Mouse (Mus musculus) CH12.LX (cell line): ENCODE results near the gene Tmem150a. TPM values are rescaled to one million over a fixed set of nuclear protein-coding genes. Genes with fewer than 3 reads are reported as not detected.

ENCODE experiments used
- DNase-seq: peaks from one replicate; pipeline ENCODE4 v3.0.0-alpha.2; 2013; ENCODE audit errors: extremely low read depth
- H3K27ac ChIP-seq: 2 replicates; pipeline ENCODE4 v1.5.1; 2012; ENCODE audit warnings: low read depth, mild to moderate bottlenecking, control low read depth, moderate library complexity; ENCODE audit not compliant: insufficient read depth
- H3K27me3 ChIP-seq: replicated peaks from 2 replicates; pipeline ENCODE3; 2012; ENCODE audit warnings: inconsistent platforms
- H3K36me3 ChIP-seq, 2 experiments: replicated peaks in 1 of 2; 2 replicates each; pipeline versions ENCODE3 to v1.6.1; 2012; ENCODE audit warnings: inconsistent platforms in 1 of 2, low read length in 1 of 2, mild to moderate bottlenecking in 1 of 2, mixed read lengths in 1 of 2, moderate library complexity in 1 of 2; ENCODE audit not compliant: control insufficient read depth in 1 of 2, insufficient read depth in 1 of 2
- H3K4me1 ChIP-seq, 2 experiments: 2 replicates each; pipeline ENCODE4 v1.6.1; 2012; ENCODE audit warnings: inconsistent platforms in 1 of 2, moderate library complexity in 1 of 2; ENCODE audit not compliant: insufficient read depth in 2 of 2, control insufficient read depth in 1 of 2
- H3K4me2 ChIP-seq: 2 replicates; pipeline ENCODE4 v1.6.1; 2012; ENCODE audit warnings: low read depth, mild to moderate bottlenecking, control low read depth; ENCODE audit not compliant: poor library complexity, insufficient read depth, severe bottlenecking
- H3K4me3 ChIP-seq, 3 experiments: fragments of 150-350 bp in 1 of 3; sonication (generic) in 1 of 3; replicated peaks in 1 of 3; 2 replicates each; pipeline versions ENCODE3 to v1.5.1; 2011 to 2012; ENCODE audit warnings: low read depth in 2 of 3, low read length in 2 of 3, mild to moderate bottlenecking in 2 of 3, moderate library complexity in 2 of 3, control low read depth in 1 of 3, improper control_type of control experiment in 1 of 3, inconsistent platforms in 1 of 3, mixed read lengths in 1 of 3; ENCODE audit not compliant: poor library complexity in 1 of 3
- H3K79me2 ChIP-seq: replicated peaks from 2 replicates; pipeline ENCODE4 v1.6.1; 2012; ENCODE audit warnings: mild to moderate bottlenecking, moderate library complexity; ENCODE audit not compliant: control insufficient read depth, poor library complexity, insufficient read depth, severe bottlenecking; ENCODE audit errors: extremely low read depth
- H3K9ac ChIP-seq: 2 replicates; pipeline ENCODE4 v1.6.1; 2012; ENCODE audit warnings: low read depth, mild to moderate bottlenecking, control low read depth, moderate library complexity; ENCODE audit not compliant: insufficient read depth
- H3K9me3 ChIP-seq: replicated peaks from 2 replicates; pipeline ENCODE3; 2012; ENCODE audit warnings: low read length, inconsistent platforms, mixed read lengths
- BHLHE40 ChIP-seq: IDR thresholded peaks from 2 replicates; pipeline ENCODE4 v1.6.1; 2011; ENCODE audit warnings: mild to moderate bottlenecking, low read depth, low read length, improper control_type of control experiment
- CHD1 ChIP-seq: IDR thresholded peaks from 2 replicates; pipeline ENCODE4 v1.6.1; 2012; ENCODE audit warnings: low read depth, low read length, improper control_type of control experiment, inconsistent platforms
- CHD2 ChIP-seq: IDR thresholded peaks from 2 replicates; pipeline ENCODE4 v1.6.1; 2011; ENCODE audit warnings: low read length, improper control_type of control experiment
- ELF1 ChIP-seq: IDR thresholded peaks from 2 replicates; pipeline ENCODE4 v1.6.1; 2014; ENCODE audit warnings: low read depth, mild to moderate bottlenecking, inconsistent platforms, low read length, improper control_type of control experiment
- EP300 ChIP-seq: IDR thresholded peaks from 2 replicates; pipeline ENCODE4 v1.6.1; 2011; ENCODE audit warnings: low read length, improper control_type of control experiment
- ETS1 ChIP-seq: conservative IDR thresholded peaks from 2 replicates; pipeline ENCODE4 v1.6.1; 2012; ENCODE audit warnings: low read depth, mild to moderate bottlenecking, inconsistent platforms, low read length, improper control_type of control experiment, moderate library complexity
- GABPA ChIP-seq: IDR thresholded peaks from 2 replicates; pipeline ENCODE4 v1.6.1; 2012; ENCODE audit warnings: low read depth, low read length, improper control_type of control experiment, inconsistent platforms; ENCODE audit not compliant: insufficient replicate concordance
- HCFC1 ChIP-seq: IDR thresholded peaks from 2 replicates; pipeline ENCODE4 v1.6.1; 2012; ENCODE audit warnings: low read depth, mild to moderate bottlenecking, inconsistent platforms, low read length, improper control_type of control experiment
- JUN ChIP-seq: IDR thresholded peaks from 2 replicates; pipeline ENCODE4 v1.6.1; 2011; ENCODE audit warnings: low read depth, mild to moderate bottlenecking, low read length, improper control_type of control experiment, moderate library complexity; ENCODE audit not compliant: insufficient read depth
- JUND ChIP-seq: conservative IDR thresholded peaks from 2 replicates; pipeline ENCODE4 v1.6.1; 2011; ENCODE audit warnings: low read depth, low read length, improper control_type of control experiment
- KAT2A ChIP-seq: IDR thresholded peaks from 2 replicates; pipeline ENCODE4 v1.6.1; 2012; ENCODE audit warnings: low read length, improper control_type of control experiment, inconsistent platforms; ENCODE audit not compliant: insufficient replicate concordance
- MAFK ChIP-seq: IDR thresholded peaks from 2 replicates; pipeline ENCODE4 v1.6.1; 2011; ENCODE audit warnings: low read length, improper control_type of control experiment; ENCODE audit not compliant: insufficient replicate concordance
- MAX ChIP-seq: IDR thresholded peaks from 2 replicates; pipeline ENCODE4 v1.6.1; 2011; ENCODE audit warnings: low read length, improper control_type of control experiment
- MAZ ChIP-seq: IDR thresholded peaks from 2 replicates; pipeline ENCODE4 v1.6.1; 2012; ENCODE audit warnings: low read depth, mild to moderate bottlenecking, inconsistent platforms, low read length, improper control_type of control experiment, moderate library complexity
- MEF2A ChIP-seq: IDR thresholded peaks from 2 replicates; pipeline ENCODE4 v1.6.1; 2014; ENCODE audit warnings: low read depth, mild to moderate bottlenecking, inconsistent platforms, low read length, improper control_type of control experiment, borderline replicate concordance
- MXI1 ChIP-seq: IDR thresholded peaks from 2 replicates; pipeline ENCODE4 v1.6.1; 2011; ENCODE audit warnings: mild to moderate bottlenecking, low read depth, low read length, improper control_type of control experiment
- MYC ChIP-seq: IDR thresholded peaks from 2 replicates; pipeline ENCODE4 v1.6.1; 2011; ENCODE audit warnings: low read depth, mild to moderate bottlenecking, improper control_type of control experiment, low read length
- NELFE ChIP-seq: IDR thresholded peaks from 2 replicates; pipeline ENCODE4 v1.6.1; 2011; ENCODE audit warnings: low read depth, low read length, improper control_type of control experiment
- NRF1 ChIP-seq: IDR thresholded peaks from 2 replicates; pipeline ENCODE4 v1.6.1; 2014; ENCODE audit warnings: low read depth, mild to moderate bottlenecking, inconsistent platforms, low read length, improper control_type of control experiment, moderate library complexity
- POLR2A ChIP-seq: IDR thresholded peaks from 2 replicates; pipeline ENCODE4 v1.6.1; 2011; ENCODE audit warnings: low read depth, mild to moderate bottlenecking, improper control_type of control experiment, low read length
- POLR2AphosphoS2 ChIP-seq: IDR thresholded peaks from 2 replicates; pipeline ENCODE4 v1.6.1; 2011; ENCODE audit warnings: low read depth, low read length, improper control_type of control experiment
- RAD21 ChIP-seq: IDR thresholded peaks from 2 replicates; pipeline ENCODE4 v1.6.1; 2011; ENCODE audit warnings: low read depth, mild to moderate bottlenecking, low read length, improper control_type of control experiment, moderate library complexity
- RCOR1 ChIP-seq: conservative IDR thresholded peaks from 2 replicates; pipeline ENCODE4 v1.6.1; 2012; ENCODE audit warnings: low read depth, mild to moderate bottlenecking, inconsistent platforms, low read length, improper control_type of control experiment
- SIN3A ChIP-seq: IDR thresholded peaks from 2 replicates; pipeline ENCODE4 v1.6.1; 2012; ENCODE audit warnings: low read length, improper control_type of control experiment, inconsistent platforms
- TCF12 ChIP-seq: IDR thresholded peaks from 2 replicates; pipeline ENCODE4 v1.6.1; 2014; ENCODE audit warnings: low read depth, mild to moderate bottlenecking, inconsistent platforms, low read length, improper control_type of control experiment
- UBTF ChIP-seq: IDR thresholded peaks from 2 replicates; pipeline ENCODE4 v1.6.1; 2012; ENCODE audit warnings: low read depth, mild to moderate bottlenecking, inconsistent platforms, low read length, improper control_type of control experiment, moderate library complexity
- USF1 ChIP-seq: IDR thresholded peaks from 2 replicates; pipeline ENCODE4 v1.6.1; 2014; ENCODE audit warnings: low read depth, mild to moderate bottlenecking, inconsistent platforms, low read length, improper control_type of control experiment
- USF2 ChIP-seq: conservative IDR thresholded peaks from 2 replicates; pipeline ENCODE4 v1.6.1; 2011; ENCODE audit warnings: low read depth, low read length, improper control_type of control experiment
- ZC3H11A ChIP-seq: IDR thresholded peaks from 2 replicates; pipeline ENCODE4 v1.6.1; 2012; ENCODE audit warnings: low read depth, mild to moderate bottlenecking, inconsistent platforms, low read length, improper control_type of control experiment
- ZKSCAN1 ChIP-seq: IDR thresholded peaks from 2 replicates; pipeline ENCODE4 v1.6.1; 2012; ENCODE audit warnings: low read depth, inconsistent platforms, low read length, improper control_type of control experiment, borderline replicate concordance
- ZMIZ1 ChIP-seq: IDR thresholded peaks from 2 replicates; pipeline ENCODE4 v1.6.1; 2012; ENCODE audit warnings: low read depth, mild to moderate bottlenecking, inconsistent platforms, low read length, improper control_type of control experiment
- dilution Hi-C: fragments of 300-500 bp; cut with MboI; formaldehyde crosslinking; loops from 2 replicates; pipeline ENCODE4 v1.14.3; 2020; ENCODE audit warnings: low sequenced_read_pairs; ENCODE audit not compliant: extremely low pct_unique_long_range_greater_than_20kb, extremely low pct_ligation_motif_present
- in situ Hi-C: fragments of 300-500 bp; cut with MboI; formaldehyde crosslinking; loops from 3 replicates; pipeline ENCODE4 v1.14.3; 2019; ENCODE audit warnings: low sequenced_read_pairs, low pct_ligation_motif_present, low pct_unique_long_range_greater_than_20kb, mixed read lengths
- polyA plus RNA-seq: library from polyadenylated mRNA; unstranded; fragments of >175 nt; gene quantifications from 2 replicates; pipeline ENCODE4 v1.2.1, GENCODE M21; 2012; ENCODE audit warnings: low read depth; ENCODE audit not compliant: insufficient read length
- total RNA-seq, 2 experiments: library from RNA; depleted of rRNA; stranded (reverse); fragments of 300-350 nt in 1 of 2; fragments of >200 nt in 1 of 2; gene quantifications; 2 replicates each; pipeline ENCODE4 v1.2.3; 2012 to 2014

The Tmem150a gene
- total and polyA plus RNA-seq, 3 experiments = 0.24 to 0.93 (median 0.59) TPM

GRCm38 (mm10) chr6:72388791-72389329, 33.6 kb downstream of the Tmem150a start:
- dilution Hi-C loops = no loop called here
- Histone ChIP-seq H3K36me3 (peaks cover 7 to 43% of the 10 kb centered on the region in 2 experiments), H3K27me3 (no peaks in the 10 kb centered on the region), H3K9me3 (peaks cover 2% of the 10 kb centered on the region), H3K79me2 (no peaks in the 10 kb centered on the region), H3K9ac (peak overlapping the region; percentile 89), H3K27ac (no peak overlapping the region), H3K4me1 (peaks cover 3 to 16% of the 10 kb centered on the region in 2 experiments), H3K4me2 (peak overlapping the region; percentile 69), H3K4me3 (peak overlapping the region; percentile 19 to 74 (median 71))
- no peak for DNase-seq
- in situ Hi-C loops = no loop called here
- TF ChIP-seq MYC = no peak
- no peak for TF ChIP-seq TCF12
- TF ChIP-seq KAT2A = no peak
- TF ChIP-seq ZKSCAN1 = no peak
- no peak for TF ChIP-seq NELFE
- TF ChIP-seq SIN3A = no peak
- TF ChIP-seq UBTF = no peak
- TF ChIP-seq USF1 = no peak

GRCm38 (mm10) chr6:72389471-72389940, 34.3 kb downstream of the Tmem150a start:
- dilution Hi-C loops = no loop called here
- Histone ChIP-seq H3K9me3 (peaks cover 2% of the 10 kb centered on the region), H3K36me3 (peaks cover 7 to 38% of the 10 kb centered on the region in 2 experiments), H3K27me3 (no peaks in the 10 kb centered on the region), H3K9ac (peak overlapping the region; percentile 89), H3K4me1 (peaks cover 7 to 19% of the 10 kb centered on the region in 2 experiments), H3K4me3 (peak overlapping the region; percentile 71 to 75 (median 74)), H3K79me2 (no peaks in the 10 kb centered on the region), H3K27ac (peak overlapping the region; percentile 37; the same call in 1 of the 2 replicates), H3K4me2 (peak overlapping the region; percentile 69)
- DNase-seq = peak; percentile 41
- in situ Hi-C loops = no loop called here
- TF ChIP-seq NELFE (no peak), ZMIZ1 (no peak), CHD2 (no peak), USF1 (no peak), BHLHE40 (peak; percentile 71), HCFC1 (peak; percentile 27), JUN (no peak), ETS1 (no peak), GABPA (no peak), CHD1 (peak; percentile 58; the same call in 1 of the 2 replicates), ZC3H11A (no peak), MAFK (no peak), MXI1 (no peak), POLR2AphosphoS2 (no peak), SIN3A (no peak), TCF12 (0 out of 2 replicates have a peak, but pooled peaks have one; percentile 22), MAZ (0 out of 2 replicates have a peak, but pooled peaks have one; percentile 55), EP300 (no peak; the same call in 1 of the 2 replicates), KAT2A (0 out of 2 replicates have a peak, but pooled peaks have one; percentile 45), USF2 (no peak), NRF1 (no peak), MAX (no peak), MEF2A (no peak), RCOR1 (0 out of 2 replicates have a peak, but pooled peaks have one; percentile 62), JUND (no peak), ELF1 (no peak), RAD21 (no peak), POLR2A (no peak), ZKSCAN1 (no peak)
